Comparison of ENCODE assay signal across 8 mouse cellular contexts in the genomic region with DNA sequence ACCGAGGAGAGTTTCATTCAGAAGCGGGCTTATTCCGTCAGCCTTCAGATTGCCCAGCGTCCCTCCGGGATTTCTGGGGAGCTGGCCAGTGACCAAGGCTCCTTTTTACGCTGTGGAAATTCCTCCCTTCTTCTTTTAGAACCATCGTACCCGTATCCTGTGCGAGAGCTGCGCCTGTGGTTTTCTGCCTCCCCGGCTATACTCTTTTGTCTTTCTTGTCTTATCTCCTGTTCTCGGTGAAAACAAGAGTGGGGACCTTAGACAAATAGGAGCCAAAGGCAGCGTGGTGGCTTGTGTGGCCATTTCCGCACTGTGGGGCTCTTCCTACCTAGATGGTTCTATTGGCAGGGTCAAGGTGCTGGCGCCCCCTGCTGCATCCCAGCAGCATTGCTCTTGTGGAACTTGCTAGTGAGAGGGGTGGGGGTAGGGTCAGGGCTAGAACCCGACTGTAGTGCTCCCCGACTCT.
DNase-seq lines count a peak whose midpoint lies in the region; ATAC-seq and TF ChIP-seq lines count a peak whose summit lies in the region.

No protein-coding gene starts in this region.

- H3K4me2 ChIP-seq in forebrain, embryonic 15.5 days (replicated peaks) = peak overlapping the region; percentile 27; the same call in 1 of the 2 replicates

- TF ChIP-seq CTCF in lung, adult 2 months (IDR thresholded peaks at IDR 0.05; ENCODE audit: insufficient read depth, low read length) = peak; percentile 84

- DNase-seq in ES-E14 (ENCODE audit: low read depth, low spot score) = peak; percentile 70
- DNase-seq in cerebellum, adult 11-12 months = peak; percentile 87
- peak; percentile 69 for DNase-seq in heart, postnatal 25 days (ENCODE audit: low spot score)
- DNase-seq in layer of hippocampus, adult 18-20 months (ENCODE audit: low spot score in 2 of 2) = peak; percentile 76 to 91
- DNase-seq in lung, adult 2 months = peak; percentile 82
- peak; percentile 81 for DNase-seq in testis, postnatal 14 days (ENCODE audit: low spot score)

- WGBS in forebrain, embryonic 15.5 days = 19% methylated on average over 17 of the region's 17 CpGs
- WGBS in lung, adult 2 months = 10% methylated on average over 17 of the region's 17 CpGs

- H3K27me3 ChIP-seq in forebrain, embryonic 15.5 days = no peaks in the 10 kb centered on the region

- TF ChIP-seq POLR2A in lung, adult 2 months (IDR thresholded peaks at IDR 0.05; ENCODE audit: borderline replicate concordance, extremely low read depth, low read depth, low read length) = no peak

- H3K9ac ChIP-seq in ES-E14 (ENCODE audit: insufficient read depth, low read depth, low read length, poor library complexity, severe bottlenecking) = peak overlapping the region; percentile 54; the same call in 1 of the 2 replicates
- H3K9ac ChIP-seq in forebrain, embryonic 15.5 days (replicated peaks) = no peak overlapping the region

- peak; percentile 81 for ATAC-seq in forebrain, embryonic 15.5 days (replicated peaks)
- ATAC-seq in neutrophil, adult 5-6 weeks (ENCODE audit: extremely low read depth, insufficient number of reproducible peaks, low FRiP score, poor library complexity, severe bottlenecking) = peak; percentile 90

- no peak overlapping the region for H3K27ac ChIP-seq in ES-E14 (ENCODE audit: insufficient read depth, low read depth, low read length, poor library complexity, severe bottlenecking)
- H3K27ac ChIP-seq in forebrain, embryonic 15.5 days (replicated peaks) = peak overlapping the region; percentile 64

- in situ Hi-C loops in ES-E14 (cut with MboI; ENCODE audit: low sequenced_read_pairs in 2 of 2, unreplicated experiment in 2 of 2) = loop anchor here (25.0 kb wide), 1 partner anchor 205 kb away; no protein-coding TSS in a partner anchor

- intact Hi-C loops in heart, postnatal 25 days (cut with DNase I) = loop anchor here (1.0 to 5.0 kb wide), 3 partner anchors 65 to 223 kb away; no protein-coding TSS in a partner anchor

- peak overlapping the region; percentile 27 to 63; a peak in 3 of 4 replicates for H3K4me3 ChIP-seq in ES-E14 (ENCODE audit: insufficient read depth in 1 of 2, low read depth in 1 of 2, low read length in 2 of 2, poor library complexity in 1 of 2, severe bottlenecking in 1 of 2)
- no peak overlapping the region for H3K4me3 ChIP-seq in forebrain, embryonic 15.5 days
- peak overlapping the region; percentile 42 for H3K4me3 ChIP-seq in lung, adult 2 months (replicated peaks; ENCODE audit: extremely low read depth, low read depth, low read length)

- H3K36me3 ChIP-seq in ES-E14 (ENCODE audit: control insufficient read depth, insufficient read depth, low read length, poor library complexity, severe bottlenecking) = no peaks in the 10 kb centered on the region
- H3K36me3 ChIP-seq in forebrain, embryonic 15.5 days = peaks cover 7% of the 10 kb centered on the region

- H3K9me3 ChIP-seq in ES-E14 (ENCODE audit: control insufficient read depth, insufficient read depth, low read depth, low read length) = no peaks in the 10 kb centered on the region
- no peaks in the 10 kb centered on the region for H3K9me3 ChIP-seq in forebrain, embryonic 15.5 days

- H3K4me1 ChIP-seq in ES-E14 (ENCODE audit: control insufficient read depth in 2 of 2, insufficient read depth in 2 of 2, low read length in 2 of 2, poor library complexity in 1 of 2) = peaks cover 3 to 7% of the 10 kb centered on the region in 2 experiments; a peak in 3 of 4 replicates
- H3K4me1 ChIP-seq in forebrain, embryonic 15.5 days = peaks cover 17% of the 10 kb centered on the region
- H3K4me1 ChIP-seq in lung, adult 2 months (ENCODE audit: control insufficient read depth, insufficient read depth, low read length) = no peaks in the 10 kb centered on the region

TF ChIP-seq in ES-E14, 5 proteins besides CTCF, POLR2A, EP300 and RAD21:
- TF ChIP-seq ZC3H11A (IDR thresholded peaks at IDR 0.05; ENCODE audit: borderline replicate concordance, low read depth, low read length) (peak; percentile 87; the same call in 1 of the 2 replicates), CHD2 (IDR thresholded peaks at IDR 0.05; ENCODE audit: low read depth, low read length) (no peak), MAFK (IDR thresholded peaks at IDR 0.05; ENCODE audit: insufficient read depth, low read depth, low read length) (no peak)
TF ChIP-seq in ES-E14: peak in this region for 1.
